Mouse (Mus musculus) cortical plate, adult 2 months (tissue): ENCODE measurements around the gene 4930505A04Rik. TPM values are rescaled to one million over a fixed set of nuclear protein-coding genes. Genes with fewer than 3 reads are reported as not detected.

ENCODE experiments used
- H3K27ac ChIP-seq: fragments of 200-500 bp; 2 replicates; pipeline ENCODE4 v1.5.1; 2012; ENCODE audit warnings: low read length, control low read depth, inconsistent platforms; ENCODE audit not compliant: insufficient read depth
- H3K4me1 ChIP-seq: fragments of 200-500 bp; 2 replicates; pipeline ENCODE4 v1.6.1; 2011; ENCODE audit warnings: low read length; ENCODE audit not compliant: control insufficient read depth, insufficient read depth
- H3K4me3 ChIP-seq: fragments of 200-500 bp; 2 replicates; pipeline ENCODE4 v1.5.1; 2011; ENCODE audit warnings: mild to moderate bottlenecking, low read length, control low read depth; ENCODE audit not compliant: insufficient read depth
- CTCF ChIP-seq: fragments of 200-500 bp; IDR thresholded peaks from 2 replicates; pipeline ENCODE4 v1.5.1; 2011; ENCODE audit warnings: mild to moderate bottlenecking, control low read depth, low read length; ENCODE audit not compliant: insufficient read depth; ENCODE audit errors: extremely low read depth
- POLR2A ChIP-seq: fragments of 200-500 bp; IDR thresholded peaks from 2 replicates; pipeline ENCODE4 v1.6.1; 2011; ENCODE audit warnings: mild to moderate bottlenecking, low read length, control low read depth; ENCODE audit not compliant: insufficient read depth; ENCODE audit errors: extremely low read depth
- polyA plus RNA-seq: library from polyadenylated mRNA; depleted of rRNA; stranded (reverse); fragments of >200 nt; gene quantifications from 2 replicates; pipeline ENCODE4 v1.2.3, GENCODE M21; 2012; rRNA removed

Gene 4930505A04Rik
- polyA plus RNA-seq: 0.15 and 0.17 TPM in 2 replicates

- H3K27ac ChIP-seq: peak within 1 kb of the TSS; percentile 44
- H3K4me1 ChIP-seq: no peaks in the 10 kb centered on the region; the same call in 1 of the 2 replicates
- H3K4me3 ChIP-seq: peak within 1 kb of the TSS; percentile 33
- no peak for TF ChIP-seq CTCF
- peak; percentile 74 for TF ChIP-seq POLR2A
Measured at GRCm38 (mm10) chr11:30471751-30472593, at the start of gene 4930505A04Rik. 4930505A04Rik (minus strand) TSS chr11:30471827.

- no peak for TF ChIP-seq POLR2A
- TF ChIP-seq CTCF: no peak
- no peak overlapping the region for H3K4me3 ChIP-seq
- no peaks in the 10 kb centered on the region for H3K4me1 ChIP-seq
- H3K27ac ChIP-seq: no peak overlapping the region
Measured at GRCm38 (mm10) chr11:30517133-30517532, 45.5 kb upstream of the 4930505A04Rik start.

DNA sequence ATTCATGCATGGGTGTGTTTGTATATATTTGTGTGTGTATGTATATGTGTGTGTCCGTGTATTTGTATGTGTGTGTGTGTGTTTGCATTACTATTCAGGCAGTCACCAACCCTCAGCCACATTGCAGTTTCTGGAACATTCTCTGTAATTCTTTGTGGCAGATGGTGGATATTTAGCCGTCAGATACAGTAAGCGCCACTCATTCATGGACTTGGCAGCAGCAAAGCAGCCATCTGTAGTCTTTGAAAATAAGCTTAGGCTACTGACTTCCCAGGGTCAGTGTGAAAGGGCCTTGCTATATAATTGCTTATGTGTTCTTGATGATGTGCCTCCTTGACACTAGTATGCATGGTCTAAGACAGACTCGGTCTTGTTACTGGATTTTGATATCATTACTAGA lies 36.6 kb upstream of the 4930505A04Rik start:
- H3K4me1 ChIP-seq: no peaks in the 10 kb centered on the region
- no peak overlapping the region for H3K27ac ChIP-seq
- H3K4me3 ChIP-seq: no peak overlapping the region
- no peak for TF ChIP-seq POLR2A
- TF ChIP-seq CTCF: no peak

- Histone ChIP-seq H3K27ac (no peak overlapping the region), H3K4me3 (no peak overlapping the region), H3K4me1 (no peaks in the 10 kb centered on the region)
- TF ChIP-seq CTCF (no peak), POLR2A (no peak)
Measured at GRCm38 (mm10) chr11:30498738-30499355, 27.2 kb upstream of the 4930505A04Rik start.

DNA sequence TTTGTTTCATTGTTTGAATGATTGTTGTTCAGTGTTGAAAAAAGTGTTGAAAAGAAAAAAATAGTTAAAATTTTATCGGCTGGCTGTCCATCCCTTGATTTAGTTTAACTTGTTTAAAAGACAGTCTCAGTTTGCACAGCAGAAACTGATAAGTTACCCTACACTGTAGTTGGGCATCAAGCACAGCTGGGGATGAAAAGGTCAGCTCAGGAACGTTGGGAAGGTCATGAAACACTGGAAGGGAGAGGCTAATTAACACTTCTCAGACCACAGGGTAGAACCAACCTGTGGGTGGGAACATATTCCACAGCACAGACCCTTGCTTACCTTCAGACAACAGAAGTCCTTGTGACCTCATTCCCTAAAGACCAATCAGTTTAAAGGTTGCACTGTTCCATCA lies 25.5 kb upstream of the 4930505A04Rik start:
- Histone ChIP-seq H3K4me3 (no peak overlapping the region), H3K4me1 (no peaks in the 10 kb centered on the region), H3K27ac (no peak overlapping the region)
- TF ChIP-seq POLR2A (no peak), CTCF (no peak)

- Histone ChIP-seq H3K4me3 (no peak overlapping the region), H3K27ac (no peak overlapping the region), H3K4me1 (no peaks in the 10 kb centered on the region)
- TF ChIP-seq POLR2A (no peak), CTCF (no peak)
Measured at GRCm38 (mm10) chr11:30491515-30492260, 20.1 kb upstream of the 4930505A04Rik start.

GRCm38 (mm10) chr11:30488183-30488582 lies 16.6 kb upstream of the 4930505A04Rik start:
- Histone ChIP-seq H3K4me1 (no peaks in the 10 kb centered on the region), H3K4me3 (no peak overlapping the region), H3K27ac (no peak overlapping the region)
- TF ChIP-seq CTCF: no peak

GRCm38 (mm10) chr11:30483286-30483685 lies 11.7 kb upstream of the 4930505A04Rik start:
- Histone ChIP-seq H3K4me3 (no peak overlapping the region), H3K4me1 (no peaks in the 10 kb centered on the region), H3K27ac (no peak overlapping the region)
- no peak for TF ChIP-seq POLR2A
- TF ChIP-seq CTCF: no peak

GRCm38 (mm10) chr11:30471187-30471586 lies 440 bp downstream of the 4930505A04Rik start:
- no peak for TF ChIP-seq CTCF
- no peak for TF ChIP-seq POLR2A
- Histone ChIP-seq H3K4me3 (peak overlapping the region; percentile 33; the same call in 1 of the 2 replicates), H3K4me1 (no peaks in the 10 kb centered on the region; the same call in 1 of the 2 replicates), H3K27ac (peak overlapping the region; percentile 44)

GRCm38 (mm10) chr11:30454331-30454730 lies 17.3 kb downstream of the 4930505A04Rik start:
- Histone ChIP-seq H3K4me1 (no peaks in the 10 kb centered on the region), H3K27ac (no peak overlapping the region), H3K4me3 (no peak overlapping the region)
- TF ChIP-seq CTCF: no peak
- TF ChIP-seq POLR2A: no peak
